Mouse (Mus musculus): Measurements from ENCODE around the gene Krtap26-1.

Gene Krtap26-1

GRCm38 (mm10) chr16:88647358-88647846 is at the start of gene Krtap26-1:
TSS of gene Krtap26-1 (minus strand) at chr16:88647796.
- no peak for DNase-seq (ENCODE audit: extremely low read depth, low read depth)

GRCm38 (mm10) chr16:88696256-88696655 is 48.7 kb upstream of the Krtap26-1 start:
- no peak for DNase-seq (ENCODE audit: extremely low read depth, low read depth)

- DNase-seq (ENCODE audit: extremely low read depth, low read depth) = no peak
These were observed 33.7 kb upstream of the Krtap26-1 start for GRCm38 (mm10) chr16:88681282-88681681.

GRCm38 (mm10) chr16:88679099-88679498 is 31.5 kb upstream of the Krtap26-1 start:
- DNase-seq (ENCODE audit: extremely low read depth, low read depth) = no peak

- DNase-seq (ENCODE audit: extremely low read depth, low read depth) = no peak
These were observed 24.0 kb upstream of the Krtap26-1 start, which contains the start of gene Krtap27-1 for GRCm38 (mm10) chr16:88671571-88671970. TSS of gene Krtap27-1 (minus strand) at chr16:88671671.

GRCm38 (mm10) chr16:88657426-88657825 is 9.8 kb upstream of the Krtap26-1 start:
- DNase-seq (ENCODE audit: extremely low read depth, low read depth) = no peak

- DNase-seq (ENCODE audit: extremely low read depth, low read depth) = no peak
These were observed 4.4 kb upstream of the Krtap26-1 start for GRCm38 (mm10) chr16:88651952-88652351.

- no peak for DNase-seq (ENCODE audit: extremely low read depth, low read depth)
These were observed 3.5 kb upstream of the Krtap26-1 start for GRCm38 (mm10) chr16:88651082-88651481.

- DNase-seq (ENCODE audit: extremely low read depth, low read depth) = no peak
These were observed 1.1 kb downstream of the Krtap26-1 start for GRCm38 (mm10) chr16:88646366-88647111.

- DNase-seq (ENCODE audit: extremely low read depth, low read depth) = no peak
These were observed 7.5 kb downstream of the Krtap26-1 start for GRCm38 (mm10) chr16:88640053-88640452.

GRCm38 (mm10) chr16:88635142-88635541 is 12.5 kb downstream of the Krtap26-1 start:
- DNase-seq (ENCODE audit: extremely low read depth, low read depth) = no peak

GRCm38 (mm10) chr16:88631474-88631873 is 16.1 kb downstream of the Krtap26-1 start:
- DNase-seq (ENCODE audit: extremely low read depth, low read depth) = no peak

- DNase-seq (ENCODE audit: extremely low read depth, low read depth) = no peak
These were observed 20.0 kb downstream of the Krtap26-1 start, which contains the start of gene 2310079G19Rik for GRCm38 (mm10) chr16:88627566-88627965. TSS of gene 2310079G19Rik (minus strand) at chr16:88627666.

- no peak for DNase-seq (ENCODE audit: extremely low read depth, low read depth)
These were observed 34.9 kb downstream of the Krtap26-1 start for GRCm38 (mm10) chr16:88612712-88613111.

- no peak for DNase-seq (ENCODE audit: extremely low read depth, low read depth)
These were observed 35.7 kb downstream of the Krtap26-1 start, which contains the start of gene Krtap24-1 for GRCm38 (mm10) chr16:88611922-88612321. TSS of gene Krtap24-1 (minus strand) at chr16:88612279.

- no peak for DNase-seq (ENCODE audit: extremely low read depth, low read depth)
These were observed 43.0 kb downstream of the Krtap26-1 start for GRCm38 (mm10) chr16:88604570-88604969.

GRCm38 (mm10) chr16:88602464-88602863 is 45.1 kb downstream of the Krtap26-1 start:
- DNase-seq (ENCODE audit: extremely low read depth, low read depth) = no peak

GRCm38 (mm10) chr16:88600303-88600702 is 47.3 kb downstream of the Krtap26-1 start:
- DNase-seq (ENCODE audit: extremely low read depth, low read depth) = no peak

- DNase-seq (ENCODE audit: extremely low read depth, low read depth) = no peak
These were observed 47.9 kb downstream of the Krtap26-1 start for GRCm38 (mm10) chr16:88599504-88600237.

Measured in MEL-GATA-1-ER (cell line).